Mouse (Mus musculus) heart, postnatal 14 days (tissue): ENCODE data around the gene Rab1b. TPM values are rescaled to one million over a fixed set of nuclear protein-coding genes. Genes with fewer than 3 reads are reported as not detected.
"Not testable (repeated sequence)": the region's sequence is repeated elsewhere in the genome, so short reads cannot be mapped to it uniquely, and the experiment has no call there.

Experiments used
- DNase-seq, 2 experiments: peaks; one replicate each; pipeline ENCODE4 v3.0.0; 2021 to 2022
- intact Hi-C: fragments of 180-260 bp; cut with DNase I; formaldehyde crosslinking; loops from one replicate; pipeline ENCODE4 v1.15.1; 2025
- total RNA-seq, 2 experiments: library from RNA; stranded (reverse); gene quantifications; 2 replicates each; pipeline ENCODE4 v1.2.3; 2021

Rab1b gene
- total RNA-seq, 2 experiments from 2014 or later: 187 to 192 TPM

DNA sequence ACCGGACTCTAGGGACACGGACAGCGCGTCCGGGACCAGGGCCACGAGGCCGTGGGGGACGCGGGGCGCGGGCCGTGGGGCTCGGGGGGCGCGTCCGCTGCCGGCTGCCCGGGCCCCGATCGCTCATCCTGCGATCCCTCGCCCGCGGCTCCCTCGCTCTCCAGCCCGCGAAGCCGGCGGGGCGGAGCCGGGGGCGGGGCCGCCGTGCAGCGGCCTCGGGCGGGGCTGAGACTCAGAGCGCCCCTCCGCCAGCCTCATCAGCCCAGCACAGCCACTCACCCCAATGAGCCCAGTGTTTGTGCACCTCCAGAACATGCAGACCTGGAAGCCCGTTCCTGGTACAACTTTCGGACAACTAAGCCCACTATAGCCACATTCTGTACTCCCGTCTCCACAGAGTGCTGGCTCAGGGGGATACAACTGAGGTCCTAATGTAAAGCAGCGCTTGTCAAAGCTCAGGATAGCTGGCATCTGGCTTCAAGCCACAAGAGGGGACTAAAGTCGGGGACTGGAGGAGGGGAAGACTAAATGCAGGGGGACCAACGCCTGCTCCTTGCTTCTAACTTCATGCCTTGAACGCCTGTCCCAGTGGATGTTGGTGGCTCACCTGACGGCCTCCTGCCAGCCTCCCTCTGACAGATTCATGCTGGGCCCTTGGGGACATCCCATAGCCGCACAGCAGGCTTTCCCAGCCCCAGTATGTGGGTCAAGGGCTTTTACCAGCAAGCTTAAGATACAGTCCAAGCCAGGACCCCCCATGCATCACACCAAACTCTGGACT is 8.3 kb downstream of the Rab1b start, which contains the start of gene Cnih2:
TSS of gene Cnih2 (minus strand) at position 159 of the 781 bp plus-strand sequence.
- intact Hi-C loops: no loop called here
- DNase-seq: peak; percentile 73 to 76

DNA sequence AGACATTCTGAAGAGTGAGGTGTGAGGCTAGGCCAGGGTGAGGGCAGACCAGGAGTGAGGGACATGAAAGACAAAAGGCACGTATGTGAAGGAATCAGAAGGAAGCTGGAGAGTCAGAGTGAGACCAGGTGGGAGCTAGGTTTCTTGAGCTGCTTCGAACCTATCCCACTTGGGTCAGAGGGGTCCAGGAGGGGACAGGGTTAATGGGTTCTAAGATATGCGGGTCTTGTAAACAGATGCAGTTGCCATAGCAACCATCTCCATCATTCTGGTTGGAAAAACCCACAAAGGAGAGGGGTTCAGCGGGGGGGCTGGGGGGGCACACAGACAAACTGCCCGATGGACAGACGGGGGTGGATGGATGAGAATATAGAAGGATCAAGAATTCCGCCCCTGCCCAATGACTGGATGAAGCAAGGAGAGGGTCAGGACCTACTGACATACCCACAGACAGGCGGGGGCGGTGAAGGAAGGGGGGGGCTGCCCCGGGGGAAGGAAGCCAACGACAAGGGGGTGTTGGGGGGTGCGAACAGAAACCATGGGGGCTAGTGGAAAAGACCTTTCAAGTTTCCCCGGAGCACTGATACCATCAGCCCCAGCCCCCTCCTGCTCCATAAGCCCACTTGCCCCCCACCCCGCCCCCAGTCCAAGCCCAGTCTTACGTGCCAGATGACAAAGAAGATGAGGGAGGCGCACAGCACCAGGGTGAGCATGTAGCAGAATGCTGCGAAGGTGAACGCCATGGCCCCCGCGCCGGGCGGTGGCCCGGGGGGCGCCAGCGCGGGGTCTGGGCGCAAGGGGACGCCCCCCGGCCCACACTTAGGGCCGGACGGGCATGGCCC is 9.1 kb downstream of the Rab1b start:
- DNase-seq: no peak
- intact Hi-C loops: no loop called here

DNA sequence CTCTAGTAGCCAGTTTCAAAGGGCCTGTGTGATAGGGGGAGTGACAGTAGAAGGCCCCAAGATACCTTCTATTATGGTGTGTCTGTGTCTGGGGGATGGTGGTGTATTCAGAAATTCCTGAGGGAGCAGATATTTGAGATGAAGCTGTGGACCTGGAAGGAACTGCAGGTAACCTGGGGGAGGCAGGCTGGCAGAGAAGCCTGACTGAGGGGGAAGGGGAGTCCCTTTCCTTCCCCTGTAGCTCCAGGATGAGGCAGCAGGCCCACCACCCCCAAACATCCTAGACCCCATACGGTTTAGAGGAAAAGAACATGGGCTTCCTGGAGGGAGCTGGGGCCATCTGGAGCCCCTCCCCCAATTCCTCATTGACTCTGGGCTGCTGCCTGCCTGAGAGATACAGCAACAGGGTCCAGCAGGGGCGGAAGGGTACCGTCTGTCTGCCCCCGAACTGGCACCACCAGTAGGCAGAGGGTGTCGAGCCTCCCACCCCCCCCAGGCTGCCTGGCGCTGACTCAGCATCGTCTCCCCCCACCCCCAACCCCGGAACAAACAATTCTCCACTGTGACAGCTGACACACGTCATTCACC is 10.9 kb downstream of the Rab1b start:
- no peak for DNase-seq
- intact Hi-C loops: loop anchor here (2.0 kb wide), 1 partner anchor 45 kb away; no protein-coding TSS in a partner anchor

DNA sequence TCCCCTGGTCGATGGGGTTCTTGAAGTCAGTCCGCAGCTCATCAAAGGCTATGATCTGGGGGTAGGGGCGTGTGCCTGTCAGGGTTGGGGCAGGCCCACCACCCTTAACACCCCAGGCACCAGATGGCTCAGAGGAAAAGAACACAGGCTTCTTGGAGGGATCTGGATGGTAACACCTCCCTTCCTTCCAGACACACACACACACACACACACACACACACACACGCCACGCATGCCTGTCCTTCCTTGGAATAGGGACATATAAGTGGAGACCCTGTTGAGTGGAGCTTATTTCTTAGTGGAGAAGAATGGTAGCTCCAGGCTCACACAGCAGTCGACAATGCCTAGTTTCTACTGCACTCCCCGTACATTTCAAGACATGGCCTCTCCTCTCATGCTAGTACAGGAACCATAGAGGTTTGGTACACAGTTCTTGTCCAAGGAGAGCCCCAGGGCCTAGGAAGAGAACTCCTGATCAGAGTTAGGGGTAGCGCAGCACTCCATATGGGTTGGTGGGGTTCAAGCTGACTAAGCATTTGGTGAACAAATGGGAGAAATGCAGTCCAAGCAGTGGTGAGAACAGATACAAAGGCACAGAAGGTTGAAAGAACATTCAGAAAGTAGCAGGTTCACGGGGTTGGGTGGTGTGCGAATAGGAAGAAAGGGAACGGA is 12.0 kb downstream of the Rab1b start:
- DNase-seq: no peak
- intact Hi-C loops: loop anchor here (2.0 kb wide), 1 partner anchor 46 kb away; no protein-coding TSS in a partner anchor

DNA sequence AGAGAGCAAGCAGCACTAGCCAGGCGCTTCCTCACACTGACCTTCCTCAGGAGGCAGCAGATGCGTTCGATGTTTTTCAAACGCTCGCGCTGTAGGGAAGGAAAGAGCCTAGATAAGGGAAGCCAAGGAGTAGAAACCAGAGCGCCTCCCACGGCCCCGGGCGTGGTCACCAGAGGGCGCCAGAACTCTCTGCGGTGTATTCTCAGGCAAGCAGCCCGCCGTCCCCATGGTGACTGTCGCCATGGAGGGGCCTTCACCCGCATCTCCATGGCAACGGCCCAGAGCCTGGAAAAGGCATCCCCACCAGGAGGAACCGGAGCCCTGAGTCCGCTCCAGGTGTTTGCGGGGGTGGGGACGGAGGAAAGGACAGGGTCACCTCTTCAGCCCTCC is 12.6 kb downstream of the Rab1b start:
- intact Hi-C loops: loop anchor here (2.0 kb wide), 1 partner anchor 47 kb away; no protein-coding TSS in a partner anchor
- peak; percentile 91 to 95 for DNase-seq

DNA sequence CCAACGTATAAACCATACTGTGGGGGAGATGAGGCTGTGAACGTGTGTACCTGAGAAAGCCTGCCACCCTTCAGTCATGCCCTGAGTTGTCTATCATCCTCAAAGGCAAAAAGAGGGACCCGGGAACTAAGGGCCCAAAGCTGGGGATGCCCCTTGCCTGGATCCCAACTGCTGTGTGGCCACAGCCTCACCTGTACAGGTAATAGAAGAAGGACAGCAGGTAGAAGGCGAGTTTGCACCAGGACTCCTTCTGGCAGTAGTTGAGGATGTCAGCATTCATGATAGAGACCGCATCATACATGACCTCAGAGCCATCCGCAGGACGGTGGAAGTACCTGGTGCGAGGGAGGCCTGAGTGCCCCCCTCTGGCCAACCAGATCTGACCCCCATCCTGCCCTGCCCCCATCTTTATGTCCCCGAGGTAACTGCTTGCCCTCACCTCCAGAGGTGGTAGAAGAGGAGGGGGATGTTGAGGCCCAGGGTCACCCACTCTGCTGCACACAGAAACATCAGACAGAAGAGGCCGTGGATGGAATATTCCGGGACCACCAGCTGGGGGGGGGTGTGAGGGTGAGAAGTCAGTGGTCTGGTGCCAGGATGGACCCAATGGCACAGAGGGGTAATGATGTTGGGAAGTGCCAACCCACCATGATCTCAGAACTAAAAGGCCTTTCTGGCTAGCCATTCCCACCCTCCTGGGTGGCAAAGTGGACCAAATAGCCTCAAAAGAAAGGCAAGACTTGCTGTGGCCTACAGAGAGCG is 13.2 kb downstream of the Rab1b start:
- intact Hi-C loops: loop anchor here (2.0 kb wide), 1 partner anchor 47 kb away; no protein-coding TSS in a partner anchor
- no peak for DNase-seq

DNA sequence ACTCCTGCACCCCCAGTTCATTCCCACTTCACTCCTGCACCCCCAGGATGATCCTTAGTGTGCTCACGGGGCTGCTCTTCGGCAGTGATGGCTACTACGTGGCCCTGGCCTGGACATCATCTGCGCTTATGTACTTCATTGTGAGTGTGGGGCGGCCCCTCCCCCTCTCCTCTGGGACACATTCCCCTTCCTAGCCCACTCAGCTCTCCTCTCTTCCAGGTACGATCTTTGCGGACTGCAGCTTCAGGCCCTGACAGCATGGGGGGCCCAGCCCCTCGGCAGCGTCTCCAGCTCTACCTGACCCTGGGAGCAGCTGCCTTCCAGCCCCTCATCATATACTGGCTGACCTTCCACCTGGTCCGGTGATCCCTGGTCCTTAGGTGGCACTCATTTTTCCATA is 14.8 kb downstream of the Rab1b start:
- intact Hi-C loops: no loop called here
- no peak for DNase-seq

DNA sequence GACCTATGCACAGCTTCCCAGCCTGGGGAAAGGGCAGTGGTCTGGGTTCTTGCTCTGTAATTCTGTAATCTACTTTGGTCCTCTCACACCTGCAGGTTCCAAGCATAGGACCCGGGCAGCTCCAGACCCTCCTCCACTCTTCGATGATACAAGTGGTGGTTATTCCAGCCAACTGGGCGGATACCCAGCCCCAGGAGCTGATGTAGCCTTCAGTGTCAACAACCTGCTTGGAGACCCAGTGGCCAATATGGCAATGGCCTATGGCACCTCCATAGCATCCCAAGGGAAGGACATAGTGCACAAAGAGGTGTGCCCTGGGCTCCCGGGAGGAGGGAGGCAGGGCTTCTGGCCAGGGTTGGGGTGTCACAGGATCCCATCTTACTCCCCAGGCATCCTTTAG is 17.5 kb downstream of the Rab1b start:
- intact Hi-C loops: loop anchor here (2.0 kb wide), 1 partner anchor 15 kb away; no protein-coding TSS in a partner anchor
- no peak for DNase-seq

DNA sequence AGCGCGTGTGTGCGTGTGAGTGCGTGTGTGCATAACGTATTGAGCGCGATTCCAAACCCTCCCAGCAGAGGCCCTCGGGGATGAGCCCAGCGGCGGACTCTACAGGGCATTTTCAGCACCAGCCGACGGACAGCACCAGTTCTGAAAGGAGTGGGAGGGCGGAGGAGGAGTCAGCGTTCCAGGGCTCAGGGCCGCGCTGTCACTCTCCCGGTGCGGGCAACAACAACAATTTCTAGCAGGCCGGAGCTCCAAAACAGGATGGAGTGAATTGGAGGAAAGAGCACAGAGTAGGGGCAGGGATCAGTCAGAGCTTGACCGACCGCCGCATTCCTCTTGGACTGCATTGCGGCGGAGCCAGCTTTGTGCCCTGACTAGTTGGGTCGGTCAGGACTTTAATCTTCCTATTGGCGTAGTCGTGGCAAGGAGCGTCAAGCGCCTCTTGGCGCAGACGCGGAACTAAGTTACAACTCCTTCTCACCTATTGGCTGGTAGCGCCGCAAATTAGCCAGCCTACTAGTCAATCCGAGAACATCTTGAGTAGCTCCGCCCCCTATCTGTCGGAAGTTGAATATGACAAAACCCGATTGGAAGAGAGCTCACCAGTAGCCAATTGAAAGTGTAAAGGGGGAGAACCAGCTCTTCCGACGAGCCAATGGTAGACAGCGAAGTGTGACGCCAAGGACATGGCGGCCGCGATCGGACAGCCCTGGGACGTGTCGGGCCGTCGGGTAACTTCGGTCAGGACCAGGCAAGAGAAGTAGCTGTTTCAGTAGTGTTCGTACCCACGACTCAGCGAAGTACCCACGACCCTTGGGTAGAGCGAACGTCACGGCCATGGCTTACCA is 18.8 kb downstream of the Rab1b start, which contains the start of gene Yif1a:
TSS of gene Yif1a (plus strand) at position 655 of the 845 bp plus-strand sequence.
- intact Hi-C loops: loop anchor here (2.0 kb wide), 1 partner anchor 17 kb away; no protein-coding TSS in a partner anchor
- peak; percentile 93 to 96 for DNase-seq

DNA sequence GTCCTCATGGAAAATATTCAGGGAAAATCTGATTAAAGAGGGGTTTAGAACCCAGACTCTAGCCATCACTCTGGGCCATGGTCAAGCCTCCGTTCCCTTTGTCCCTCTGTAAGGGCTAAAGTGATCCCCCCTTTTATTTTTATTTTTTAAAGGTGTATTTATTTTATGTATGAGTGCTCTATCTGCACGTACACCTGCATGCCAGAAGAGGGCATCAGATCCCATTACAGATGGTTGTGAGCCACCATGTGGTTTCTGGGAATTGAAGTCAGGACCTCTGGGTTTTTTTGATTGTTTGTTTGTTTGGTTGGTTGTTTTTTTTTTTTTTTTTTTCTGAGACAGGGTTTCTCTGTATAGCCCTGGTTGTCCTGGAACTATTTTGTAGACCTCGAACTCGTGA is 20.3 kb downstream of the Rab1b start:
- DNase-seq, intact Hi-C loops: not testable (repeated sequence)

DNA sequence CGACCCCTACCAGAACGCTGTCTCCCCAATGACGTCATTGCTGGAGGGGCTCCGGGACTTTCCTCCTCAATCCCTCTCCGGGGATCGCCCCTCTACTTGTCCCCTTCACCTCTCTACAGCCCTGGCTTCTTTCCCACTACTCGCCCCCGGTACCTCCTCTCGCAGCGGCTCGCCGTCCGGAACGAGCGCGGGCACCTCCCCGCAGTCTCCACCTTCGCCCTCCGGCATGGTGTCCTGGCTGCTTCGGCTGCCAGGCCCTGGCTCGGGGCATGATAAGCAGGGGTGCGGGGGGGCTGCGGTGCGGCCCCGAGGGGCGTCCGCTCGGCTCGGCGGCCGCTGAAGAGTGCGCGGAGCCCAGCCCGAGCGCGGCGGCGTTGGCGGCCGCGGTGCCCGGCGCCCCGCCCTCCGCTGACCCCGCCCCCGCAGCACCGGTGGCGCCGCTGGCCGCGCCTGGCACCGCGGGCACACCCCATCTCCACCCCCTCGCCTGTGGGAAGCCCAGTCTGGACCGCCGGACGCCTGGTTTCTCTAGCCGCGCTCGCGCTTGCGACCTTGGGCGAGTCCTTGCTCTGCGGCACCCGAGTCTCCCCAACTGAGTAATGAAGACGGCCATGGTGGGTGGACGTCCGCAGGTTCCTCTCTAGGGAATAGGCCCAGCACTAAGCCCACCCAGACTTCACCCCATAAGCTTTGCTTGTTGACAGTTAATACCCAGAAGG is 21.6 kb downstream of the Rab1b start, which contains the start of gene Tmem151a:
TSS of gene Tmem151a (minus strand) at position 387 of the 719 bp plus-strand sequence.
- intact Hi-C loops: no loop called here
- no peak for DNase-seq

DNA sequence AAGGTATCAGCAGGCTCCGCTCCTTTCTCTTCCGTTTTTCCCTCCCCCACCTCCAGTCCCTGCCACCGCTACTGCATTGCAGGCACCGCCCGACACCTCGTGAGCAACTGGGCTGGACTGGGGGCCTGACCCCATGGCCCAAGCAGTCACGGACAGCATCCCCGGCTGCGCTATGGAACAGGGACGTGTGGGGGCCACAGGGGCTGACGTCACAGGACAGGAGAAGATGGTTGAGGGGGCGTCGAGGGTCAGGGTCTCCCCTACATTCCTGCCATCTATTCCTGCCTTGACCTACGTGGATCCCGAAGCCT is 22.1 kb downstream of the Rab1b start:
- DNase-seq: no peak
- intact Hi-C loops: no loop called here

DNA sequence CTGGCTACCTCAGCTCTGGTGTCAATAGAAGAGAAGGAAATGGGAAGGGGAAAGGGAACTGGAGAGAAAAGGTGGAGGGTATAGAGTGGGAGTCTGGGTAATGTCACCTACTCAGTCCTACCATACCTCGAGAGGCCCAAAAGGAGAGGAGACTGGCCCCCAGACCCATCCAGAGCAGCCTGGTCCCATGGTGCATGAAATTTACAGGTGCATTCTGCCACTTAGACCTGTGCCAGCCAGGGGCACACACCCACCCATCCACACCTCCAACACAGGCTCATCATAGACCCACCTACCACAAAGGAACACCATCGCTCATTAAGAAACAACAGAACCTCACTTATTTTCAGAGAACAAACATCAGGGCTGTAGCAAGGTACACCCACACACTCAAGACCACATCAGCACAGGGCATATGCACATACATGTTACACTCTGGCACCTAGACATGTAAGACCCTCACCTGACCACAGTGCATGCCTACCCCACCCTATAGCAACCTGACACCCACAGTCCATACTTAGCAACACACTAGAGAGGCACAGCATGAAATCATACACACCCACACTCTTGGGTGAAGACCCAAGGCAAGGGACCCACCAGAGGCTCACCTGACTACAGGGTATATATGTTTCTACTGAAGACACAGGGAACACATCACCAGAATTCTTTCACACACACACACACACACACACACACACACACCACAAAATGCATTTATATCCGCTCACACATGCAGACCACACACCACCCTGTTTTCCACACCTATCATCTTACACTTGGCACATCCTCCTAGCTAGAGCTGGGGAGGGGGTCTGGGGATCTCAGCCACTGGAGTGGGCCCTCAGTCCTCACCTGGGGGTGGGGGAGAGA is 22.7 kb downstream of the Rab1b start:
- DNase-seq: no peak
- intact Hi-C loops: no loop called here

DNA sequence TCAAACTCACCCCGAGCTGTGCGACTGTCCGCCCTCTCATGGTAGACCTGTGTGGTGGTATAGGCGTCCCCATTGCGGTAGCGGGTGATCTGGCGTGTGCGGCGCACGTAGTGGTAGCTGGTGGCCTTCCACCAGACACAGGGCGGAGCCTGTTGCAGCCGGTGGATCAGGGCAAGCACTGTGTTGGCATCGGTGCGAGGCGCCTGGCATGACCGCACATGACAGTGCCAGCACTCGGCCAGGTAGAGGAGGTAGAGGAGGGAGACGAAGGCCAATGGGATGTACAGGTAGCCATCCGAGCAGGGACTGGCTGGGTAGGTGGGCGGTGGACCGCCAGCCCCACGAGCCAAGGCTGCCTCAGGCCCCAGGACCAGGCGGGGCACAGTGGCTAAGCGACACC is 24.3 kb downstream of the Rab1b start:
- intact Hi-C loops: no loop called here
- DNase-seq: no peak

DNA sequence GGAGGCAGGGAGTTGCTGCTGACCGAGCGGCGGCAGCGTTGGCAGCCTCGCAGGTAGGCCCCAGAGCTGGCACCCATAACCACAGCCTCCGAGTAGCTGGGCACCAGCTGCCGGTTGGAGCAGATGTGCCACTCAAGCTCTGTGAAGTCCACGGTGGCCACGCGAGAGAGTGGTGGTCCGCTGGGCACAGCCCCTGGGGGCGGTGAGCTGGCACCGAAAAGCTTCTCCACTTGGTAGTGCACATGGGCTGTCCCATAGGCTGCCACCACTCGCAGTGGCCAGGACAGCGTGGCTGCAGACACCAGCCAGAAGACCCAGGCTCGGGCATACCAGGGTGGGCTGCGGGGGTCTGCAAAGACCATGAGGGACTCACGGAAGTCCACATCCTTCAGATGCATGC is 24.9 kb downstream of the Rab1b start:
- intact Hi-C loops: no loop called here
- no peak for DNase-seq

DNA sequence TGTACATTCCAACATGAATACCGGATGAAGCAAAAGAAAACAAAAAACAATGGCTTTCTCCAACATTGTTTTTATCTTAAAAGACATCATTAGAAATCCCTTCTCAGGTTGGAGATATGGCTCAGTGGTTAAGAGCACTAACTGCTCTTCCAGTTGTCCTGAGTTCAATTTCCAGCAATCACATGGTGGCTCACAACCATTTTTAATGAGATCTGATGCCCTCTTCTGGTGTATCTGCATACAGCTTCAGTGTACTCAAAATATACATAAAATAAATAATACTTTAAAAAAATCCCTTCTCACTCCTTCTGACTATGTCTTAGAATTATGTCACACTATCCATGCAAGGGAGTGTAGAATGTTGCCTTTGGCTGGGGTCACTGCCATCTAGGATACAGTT is 27.6 kb downstream of the Rab1b start:
- intact Hi-C loops: no loop called here
- no peak for DNase-seq

DNA sequence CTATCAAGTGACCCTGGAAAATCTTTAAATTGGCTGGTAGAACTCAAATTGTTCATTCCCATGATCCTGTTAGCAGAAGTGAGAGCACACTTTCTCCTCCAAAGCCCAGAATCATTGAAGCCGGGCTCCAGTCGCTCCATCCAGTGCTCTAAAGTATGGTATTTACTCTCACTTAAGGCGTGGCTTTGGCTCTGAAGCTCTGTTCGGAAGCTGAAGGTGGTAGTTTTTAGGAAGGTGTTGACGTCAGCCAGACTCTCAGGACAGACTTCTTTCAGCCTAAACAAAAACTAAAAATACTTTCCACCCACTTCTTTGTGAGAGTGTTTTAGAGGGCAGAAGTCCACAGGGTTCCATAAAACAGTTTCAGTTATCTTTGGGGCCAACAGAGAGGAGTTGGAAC is 33.4 kb downstream of the Rab1b start:
- no peak for DNase-seq
- intact Hi-C loops: loop anchor here (1.0 to 5.0 kb wide), 2 partner anchors 17 to 56 kb away; no protein-coding TSS in a partner anchor
